Mouse (Mus musculus): Measurements from ENCODE around the gene Spcs1.

DNA sequence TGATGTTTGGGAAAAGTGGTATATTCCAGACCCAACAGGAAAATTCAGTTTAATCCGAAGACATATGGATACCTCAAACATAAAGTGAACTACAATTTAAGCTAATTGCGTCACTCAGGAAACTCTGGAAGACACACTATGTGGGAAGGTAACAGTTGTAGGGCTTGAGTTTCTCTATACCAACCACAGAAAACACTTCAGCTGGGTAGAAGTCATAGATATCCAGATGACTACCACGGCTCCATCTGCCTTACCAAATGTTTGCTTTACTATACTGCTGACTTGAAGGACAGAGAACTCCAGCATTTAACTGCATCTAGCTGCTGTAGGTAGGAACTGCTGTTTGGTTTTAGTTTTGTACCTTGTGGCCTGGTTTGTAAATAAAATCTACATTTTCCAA lies 10.1 kb upstream of the Spcs1 start:
- TF ChIP-seq POLR2A (IDR thresholded peaks at IDR 0.05; ENCODE audit: low read depth, low read length) (no peak; the same call in 1 of the 2 replicates), CTCF (IDR thresholded peaks at IDR 0.05; ENCODE audit: borderline replicate concordance, insufficient read depth, low read length) (no peak)
